Mouse (Mus musculus) myocyte (in vitro differentiated cells): ENCODE measurements at regions not wholly inside any gene's neighbourhood (a gene's known extent, or its start where the extent isn't known, plus 50 kb on each side); places are given as distances from the start of the nearest gene placed in this dataset.

ENCODE experiments used
- H3K27me3 ChIP-seq: one replicate; pipeline ENCODE4 v1.6.1; 2011; ENCODE audit not compliant: control insufficient read depth, insufficient read depth, insufficient read length
- H3K36me3 ChIP-seq: one replicate; pipeline ENCODE4 v1.6.1; 2011; ENCODE audit not compliant: control insufficient read depth, insufficient read depth
- H3K4me2 ChIP-seq: one replicate; pipeline ENCODE4 v1.6.1; 2011; ENCODE audit warnings: low read depth, control low read depth
- H3K4me3 ChIP-seq: one replicate; pipeline ENCODE4 v1.5.1; 2011; ENCODE audit warnings: mild to moderate bottlenecking, control low read depth, moderate library complexity
- H3K79me2 ChIP-seq: one replicate; pipeline ENCODE4 v1.6.1; 2011; ENCODE audit not compliant: control insufficient read depth, insufficient read depth
- H3ac ChIP-seq: one replicate; pipeline ENCODE4 v1.6.1; 2011; ENCODE audit not compliant: control insufficient read depth, insufficient read length
- CEBPB ChIP-seq: IDR thresholded peaks from 2 replicates; pipeline ENCODE4 v1.6.1; 2011; ENCODE audit warnings: mild to moderate bottlenecking, moderate library complexity; ENCODE audit not compliant: poor library complexity, insufficient read depth, severe bottlenecking
- E2F4 ChIP-seq: IDR thresholded peaks from one replicate; pipeline ENCODE4 v1.6.1; 2011; ENCODE audit warnings: mild to moderate bottlenecking, control low read depth, moderate library complexity; ENCODE audit not compliant: insufficient read depth
- MAX ChIP-seq: IDR thresholded peaks from one replicate; pipeline ENCODE4 v1.6.1; 2011; ENCODE audit warnings: low read depth, mild to moderate bottlenecking, control low read depth
- MYOD1 ChIP-seq, 3 experiments: IDR thresholded peaks; one replicate each; pipeline ENCODE4 v1.6.1; 2011; ENCODE audit warnings: control low read depth in 2 of 3, low read depth in 2 of 3, mild to moderate bottlenecking in 2 of 3, moderate library complexity in 1 of 3; ENCODE audit not compliant: insufficient read length in 2 of 3, control insufficient read depth in 1 of 3
- MYOG ChIP-seq, 3 experiments: IDR thresholded peaks; one replicate each; pipeline ENCODE4 v1.6.1; 2011; ENCODE audit warnings: control low read depth in 2 of 3, low read depth in 2 of 3, mild to moderate bottlenecking in 2 of 3; ENCODE audit not compliant: insufficient read length in 2 of 3, control insufficient read depth in 1 of 3, insufficient read depth in 1 of 3
- POLR2A ChIP-seq: IDR thresholded peaks from one replicate; pipeline ENCODE4 v1.6.1; 2011; ENCODE audit warnings: low read depth, mild to moderate bottlenecking, control low read depth, moderate library complexity; ENCODE audit not compliant: insufficient read length
- POLR2AphosphoS2 ChIP-seq: IDR thresholded peaks from one replicate; pipeline ENCODE4 v1.6.1; 2011; ENCODE audit warnings: low read depth, control low read depth; ENCODE audit not compliant: insufficient read length
- REST ChIP-seq: IDR thresholded peaks from one replicate; pipeline ENCODE4 v1.6.1; 2011; ENCODE audit warnings: mild to moderate bottlenecking, control low read depth, moderate library complexity; ENCODE audit not compliant: insufficient read depth, insufficient read length
- SRF ChIP-seq: IDR thresholded peaks from one replicate; pipeline ENCODE4 v1.6.1; 2011; ENCODE audit warnings: low read depth; ENCODE audit not compliant: control insufficient read depth, insufficient read length
- TCF12 ChIP-seq: IDR thresholded peaks from one replicate; pipeline ENCODE4 v1.6.1; 2011; ENCODE audit warnings: mild to moderate bottlenecking, control low read depth; ENCODE audit not compliant: poor library complexity, insufficient read depth, severe bottlenecking
- TCF3 ChIP-seq: IDR thresholded peaks from one replicate; pipeline ENCODE4 v1.6.1; 2011; ENCODE audit warnings: low read depth, control low read depth; ENCODE audit not compliant: insufficient read length
- USF1 ChIP-seq: IDR thresholded peaks from one replicate; pipeline ENCODE4 v1.6.1; 2011; ENCODE audit warnings: low read depth, mild to moderate bottlenecking, control low read depth, moderate library complexity

- Histone ChIP-seq H3K36me3 (no peaks in the 10 kb centered on the region), H3K27me3 (no peaks in the 10 kb centered on the region), H3K4me2 (no peak overlapping the region), H3K4me3 (no peak overlapping the region), H3ac (no peak overlapping the region), H3K79me2 (no peaks in the 10 kb centered on the region)
- no peak for TF ChIP-seq SRF
- no peak for TF ChIP-seq POLR2AphosphoS2
- TF ChIP-seq CEBPB: no peak
- TF ChIP-seq MYOG (IDR thresholded peaks at IDR 0.05; ENCODE audit: control insufficient read depth in 1 of 3, insufficient read depth in 1 of 3, insufficient read length in 2 of 3, low read depth in 2 of 3): no peak
- TF ChIP-seq TCF3: no peak
- no peak for TF ChIP-seq MAX
- TF ChIP-seq USF1: no peak
- TF ChIP-seq MYOD1 (IDR thresholded peaks at IDR 0.05; ENCODE audit: control insufficient read depth in 1 of 3, insufficient read length in 2 of 3, low read depth in 2 of 3): no peak
- TF ChIP-seq REST: no peak
- no peak for TF ChIP-seq E2F4
- no peak for TF ChIP-seq POLR2A
- no peak for TF ChIP-seq TCF12
These were observed 50.0 kb upstream of the Thbs2 start for GRCm38 (mm10) chr17:14744010-14744409.
